Mouse (Mus musculus): ENCODE data around the gene Olfr481.

Olfr481 gene

GRCm38 (mm10) chr7:108079555-108079954 is at the start of gene Olfr481:
Gene Olfr481 (plus strand): TSS chr7:108079855.
- DNase-seq (ENCODE audit: low spot score in 2 of 2), result no peak

GRCm38 (mm10) chr7:108033889-108034288 is 45.8 kb upstream of the Olfr481 start, which contains the start of gene Olfr478:
Gene Olfr478 (minus strand): TSS chr7:108033989.
- DNase-seq (ENCODE audit: low spot score in 2 of 2), result no peak

- no peak for DNase-seq (ENCODE audit: low spot score in 2 of 2)
Observed at GRCm38 (mm10) chr7:108050393-108050792, 29.3 kb upstream of the Olfr481 start, which contains the start of gene Olfr479. Gene Olfr479 (plus strand): TSS chr7:108050693.

GRCm38 (mm10) chr7:108067246-108067645 is 12.4 kb upstream of the Olfr481 start, which contains the start of gene Olfr480:
Gene Olfr480 (minus strand): TSS chr7:108067346.
- no peak for DNase-seq (ENCODE audit: low spot score in 2 of 2)

GRCm38 (mm10) chr7:108097486-108097885 is 17.8 kb downstream of the Olfr481 start, which contains the start of gene Olfr482:
Gene Olfr482 (minus strand): TSS chr7:108097586.
- no peak for DNase-seq (ENCODE audit: low spot score in 2 of 2)

GRCm38 (mm10) chr7:108100549-108100948 is 20.9 kb downstream of the Olfr481 start, which contains the start of gene Olfr483:
Gene Olfr483 (plus strand): TSS chr7:108100849.
- DNase-seq (ENCODE audit: low spot score in 2 of 2), result no peak

- DNase-seq (ENCODE audit: low spot score in 2 of 2), result no peak
Observed at GRCm38 (mm10) chr7:108120681-108121080, 41.0 kb downstream of the Olfr481 start.

GRCm38 (mm10) chr7:108121416-108121815 is 41.8 kb downstream of the Olfr481 start:
- no peak for DNase-seq (ENCODE audit: low spot score in 2 of 2)

- DNase-seq (ENCODE audit: low spot score in 2 of 2), result no peak
Observed at GRCm38 (mm10) chr7:108127349-108127748, 47.7 kb downstream of the Olfr481 start, which contains the start of gene Olfr484. Gene Olfr484 (minus strand): TSS chr7:108127449.

Measured in frontal cortex, postnatal 14 days (tissue).